8 mouse cellular contexts compared by ENCODE assay signal in the genomic region with DNA sequence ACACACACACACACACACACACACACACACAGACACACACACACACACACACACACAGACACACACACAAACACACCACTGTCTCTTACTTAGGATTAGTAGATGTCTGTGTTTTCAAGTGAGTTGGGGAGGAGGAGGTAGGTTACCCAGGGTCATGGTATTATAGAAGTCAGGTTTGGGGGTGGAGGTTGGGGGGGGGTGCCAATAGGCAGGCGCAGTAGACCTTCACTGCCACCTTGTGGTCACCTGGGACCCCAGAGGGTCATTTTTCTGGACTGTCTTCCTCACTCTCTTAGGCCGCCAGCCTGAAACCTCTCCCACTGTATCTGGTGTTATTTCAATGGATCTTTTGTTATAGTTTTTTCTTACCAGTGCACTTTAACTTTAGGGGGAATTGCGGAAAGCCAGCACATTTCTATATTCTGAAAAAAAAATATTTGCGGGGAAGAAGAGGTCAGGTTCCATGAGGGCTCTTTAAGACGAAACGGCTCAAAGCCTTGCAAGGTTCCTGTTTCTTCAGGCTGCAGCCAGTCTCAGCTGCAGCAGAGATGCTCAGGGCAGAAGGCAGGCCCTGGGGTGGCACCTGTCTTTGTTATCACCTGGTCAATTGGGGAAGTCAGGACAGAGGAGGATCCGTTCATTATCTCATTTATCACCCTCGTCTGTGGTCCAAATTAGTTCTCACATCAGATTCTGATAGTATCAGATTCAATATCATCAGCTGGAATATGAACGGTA. TPM values are rescaled to one million over a fixed set of nuclear protein-coding genes. Genes with fewer than 3 reads are reported as not detected.
A peak's percentile ranks its signal among the peaks of the same experiment; 100 is the strongest.
DNase-seq lines count a peak whose midpoint lies in the region; ATAC-seq and TF ChIP-seq lines count a peak whose summit lies in the region.

No protein-coding gene starts in this region.

- 61% methylated on average over 9 of the region's 9 CpGs for WGBS in kidney, adult 2 months
- WGBS in kidney, embryonic 15.5 days: 57% methylated on average over 9 of the region's 9 CpGs
- 67% methylated on average over 9 of the region's 9 CpGs for WGBS in hindbrain, embryonic 11.5 days

- intact Hi-C loops in gastrocnemius, postnatal 36 days (cut with DNase I): no loop called here

- no peak overlapping the region for H3K4me3 ChIP-seq in kidney, adult 2 months (ENCODE audit: insufficient read depth, low read depth, low read length)
- no peak overlapping the region for H3K4me3 ChIP-seq in kidney, embryonic 15.5 days (replicated peaks)
- H3K4me3 ChIP-seq in hindbrain, embryonic 11.5 days (ENCODE audit: low read depth, low read length): no peak overlapping the region

- H3K27ac ChIP-seq in kidney, adult 2 months (ENCODE audit: insufficient read depth, low read depth, low read length): no peak overlapping the region
- no peak overlapping the region for H3K27ac ChIP-seq in kidney, embryonic 15.5 days
- H3K27ac ChIP-seq in hindbrain, embryonic 11.5 days (ENCODE audit: low read depth, low read length): no peak overlapping the region

- H3K36me3 ChIP-seq in kidney, adult 2 months (ENCODE audit: control insufficient read depth, insufficient read depth, low read length): no peaks in the 10 kb centered on the region
- no peaks in the 10 kb centered on the region for H3K36me3 ChIP-seq in kidney, embryonic 15.5 days
- no peaks in the 10 kb centered on the region for H3K36me3 ChIP-seq in hindbrain, embryonic 11.5 days (ENCODE audit: control insufficient read depth, insufficient read depth, low read length)

- TF ChIP-seq POLR2A in kidney, adult 2 months (IDR thresholded peaks at IDR 0.05; ENCODE audit: low read depth, low read length): no peak

- H3K9ac ChIP-seq in kidney, embryonic 15.5 days: no peak overlapping the region
- H3K9ac ChIP-seq in hindbrain, embryonic 11.5 days (ENCODE audit: low read depth, low read length): no peak overlapping the region

- no peaks in the 10 kb centered on the region for H3K27me3 ChIP-seq in kidney, adult 2 months (replicated peaks; ENCODE audit: control insufficient read depth, insufficient read depth, low read length)
- H3K27me3 ChIP-seq in kidney, embryonic 15.5 days: no peaks in the 10 kb centered on the region
- no peaks in the 10 kb centered on the region for H3K27me3 ChIP-seq in hindbrain, embryonic 11.5 days (ENCODE audit: control insufficient read depth, insufficient read depth, low read length)

- peak; percentile 29 for TF ChIP-seq CTCF in kidney, adult 2 months (conservative IDR thresholded peaks at IDR 0.05; ENCODE audit: insufficient read depth, insufficient read length, low read depth, low read length)

- peak; percentile 5 for DNase-seq in kidney, adult 2 months
- DNase-seq in 416B (ENCODE audit: low read depth): peak; percentile 6
- DNase-seq in ES-CJ7 (ENCODE audit: low read depth, low spot score): peak; percentile 37
- peak; percentile 59 for DNase-seq in hindbrain, embryonic 11.5 days (ENCODE audit: low spot score)
- peak; percentile 69 for DNase-seq in ovary, postnatal 36 days (ENCODE audit: low spot score)
- DNase-seq in adipocyte (ENCODE audit: low spot score): no peak
- no peak for DNase-seq in gastrocnemius, postnatal 36 days

- no peak overlapping the region for H3K4me2 ChIP-seq in kidney, embryonic 15.5 days
- H3K4me2 ChIP-seq in hindbrain, embryonic 11.5 days (replicated peaks; ENCODE audit: low read depth, low read length): no peak overlapping the region

- no peak for ATAC-seq in kidney, embryonic 15.5 days (replicated peaks; ENCODE audit: low FRiP score)
- ATAC-seq in hindbrain, embryonic 11.5 days (ENCODE audit: low FRiP score): peak; percentile 54; the same call in 1 of the 2 replicates

- H3K9me3 ChIP-seq in kidney, embryonic 15.5 days (replicated peaks): no peaks in the 10 kb centered on the region
- no peaks in the 10 kb centered on the region for H3K9me3 ChIP-seq in hindbrain, embryonic 11.5 days (ENCODE audit: control insufficient read depth, low read length)

- no peaks in the 10 kb centered on the region for H3K4me1 ChIP-seq in kidney, adult 2 months (ENCODE audit: control insufficient read depth, insufficient read depth, low read length)
- H3K4me1 ChIP-seq in kidney, embryonic 15.5 days: peaks cover 7% of the 10 kb centered on the region; the same call in 1 of the 2 replicates
- no peaks in the 10 kb centered on the region for H3K4me1 ChIP-seq in hindbrain, embryonic 11.5 days (replicated peaks; ENCODE audit: control insufficient read depth, insufficient read depth, low read length)

RNA-seq across cellular contexts. Expression of a gene that starts 33.3 kb away (rescaled TPM):
- polyA plus RNA-seq in kidney, adult 2 months (2012; rRNA removed): 0.06 and 0.10 TPM in 2 replicates
- polyA plus RNA-seq in kidney, embryonic 15.5 days (2015; fragmentation: Nextera tagmentation; extraction: Ambion mirVana): 1.8 TPM in 2 replicates
- polyA plus RNA-seq in hindbrain, embryonic 11.5 days (2014; fragmentation: Nextera tagmentation; extraction: Ambion mirVana): 14.5 and 15.4 TPM in 2 replicates
- total RNA-seq in gastrocnemius, postnatal 36 days (2021): not detected

Comparison
In these comparisons a context has a peak if more than half of its experiments do, and no peak if none do; other contexts are left out.
1. DNase-seq: peak in kidney, adult 2 months (single experiment), 416B (single experiment), ES-CJ7 (single experiment), hindbrain, embryonic 11.5 days (single experiment) and ovary, postnatal 36 days (single experiment); none in adipocyte (single experiment) and gastrocnemius, postnatal 36 days (0 of 2).